Mouse (Mus musculus): Measurements from ENCODE around the gene Slc16a7.

- TF ChIP-seq POLR2A (IDR thresholded peaks at IDR 0.05; ENCODE audit: borderline replicate concordance, control insufficient read depth, low read depth, low read length) (no peak), CTCF (IDR thresholded peaks at IDR 0.05; ENCODE audit: control insufficient read depth, insufficient read depth, low read length) (no peak)
Measured at GRCm38 (mm10) chr10:125265901-125266300, 123.4 kb downstream of the Slc16a7 start.
